Mouse (Mus musculus): ENCODE results near the gene Il3ra. TPM values are rescaled to one million over a fixed set of nuclear protein-coding genes. Genes with fewer than 3 reads are reported as not detected.

Gene Il3ra
- 2.7 and 3.9 TPM in 2 replicates for polyA plus RNA-seq (2015; fragmentation: Nextera tagmentation; extraction: Ambion mirVana)

DNA sequence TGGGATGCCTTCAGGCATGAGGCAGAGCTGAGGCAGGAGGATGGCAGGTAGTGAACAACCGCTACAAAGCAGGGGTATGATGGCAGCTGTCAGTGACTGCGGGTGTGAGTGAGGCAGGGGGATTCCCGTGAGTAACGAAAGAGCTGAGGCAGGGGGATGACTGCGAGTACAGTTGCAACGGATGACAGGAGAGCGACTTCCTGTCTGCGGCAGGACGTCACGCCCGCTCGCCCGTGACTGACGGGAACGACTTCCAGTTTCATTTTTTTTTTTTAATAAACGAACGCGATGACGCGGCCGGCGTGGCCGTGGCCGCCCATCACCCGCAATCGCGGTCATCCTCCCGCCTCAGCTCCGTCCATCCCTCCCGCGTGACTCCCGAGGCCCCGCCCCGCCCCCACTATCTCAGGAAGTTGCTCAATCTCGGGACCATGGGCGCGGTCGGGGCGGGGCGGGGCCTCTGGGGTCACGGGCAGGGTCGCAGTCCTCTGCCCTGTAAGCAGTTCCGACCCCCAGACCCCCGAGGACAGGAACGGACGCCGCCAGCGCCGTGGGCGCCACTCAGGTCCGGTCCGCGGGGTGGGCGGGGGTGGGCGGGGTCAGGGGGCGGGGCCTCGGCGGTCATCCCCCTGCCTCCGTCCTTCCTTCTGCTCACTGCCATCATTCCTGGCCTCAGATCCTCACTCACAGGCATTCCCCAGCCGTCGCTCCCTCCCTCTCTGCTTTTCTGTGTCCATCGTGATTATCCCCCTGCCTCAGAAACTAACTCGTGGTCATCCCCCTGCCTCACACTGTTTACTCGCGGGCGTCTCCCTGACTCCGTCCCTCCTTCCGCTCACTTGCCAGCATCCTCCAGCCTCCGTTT lies at the start of gene Il3ra:
Gene Il3ra, plus strand, starts transcription at position 328 of the 865 bp plus-strand sequence.
- Histone ChIP-seq H3K4me3 (ENCODE audit: low read depth, low read length) (peak within 1 kb of the TSS; percentile 57), H3K9me3 (ENCODE audit: control insufficient read depth, low read length) (peaks cover 23% of the 10 kb centered on the region), H3K27ac (replicated peaks) (peak within 1 kb of the TSS; percentile 84), H3K36me3 (ENCODE audit: control insufficient read depth, insufficient read depth, low read length) (no peaks in the 10 kb centered on the region), H3K9ac (ENCODE audit: low read length) (peak within 1 kb of the TSS; percentile 59), H3K4me2 (replicated peaks; ENCODE audit: low read depth) (peak within 1 kb of the TSS; percentile 69), H3K4me1 (replicated peaks; ENCODE audit: control insufficient read depth, insufficient read depth) (no peaks in the 10 kb centered on the region), H3K27me3 (ENCODE audit: control insufficient read depth, insufficient read depth, low read length) (no peaks in the 10 kb centered on the region)
- DNase-seq (ENCODE audit: low spot score) (peak; percentile 82), ATAC-seq (ENCODE audit: low FRiP score, low TSS enrichment) (peak; percentile 47)
- TF ChIP-seq EP300 (optimal IDR thresholded peaks at IDR 0.05) = no peak
- TF ChIP-seq CTCF (IDR thresholded peaks at IDR 0.05; ENCODE audit: low read depth) = no peak
- WGBS = 3% methylated on average over 51 of the region's 69 CpGs

DNA sequence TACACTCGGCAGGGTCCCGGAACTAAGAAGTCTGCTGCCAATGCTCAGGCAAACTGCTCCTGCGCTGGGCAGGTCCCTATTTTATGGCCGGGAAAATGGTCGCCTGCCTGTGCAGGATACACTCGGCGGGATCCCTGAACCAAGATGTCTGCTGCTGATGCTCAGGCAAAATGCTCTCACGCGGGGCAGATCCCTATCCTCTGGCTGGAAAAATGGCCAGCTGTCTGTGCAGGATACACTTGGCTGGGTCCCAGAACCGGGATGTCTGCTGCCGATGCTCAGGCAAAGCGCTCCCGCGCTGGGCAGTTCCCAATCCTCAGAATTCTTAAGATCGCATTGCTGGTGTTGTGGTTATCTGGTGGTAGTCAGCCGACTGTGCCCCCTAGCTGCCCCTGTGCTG lies 37.1 kb upstream of the Il3ra start:
- 42% methylated on average over 16 of the region's 16 CpGs for WGBS
- Histone ChIP-seq H3K9ac (ENCODE audit: low read length) (no peak overlapping the region), H3K4me3 (ENCODE audit: low read depth, low read length) (no peak overlapping the region), H3K9me3 (ENCODE audit: control insufficient read depth, low read length) (no peaks in the 10 kb centered on the region), H3K36me3 (ENCODE audit: control insufficient read depth, insufficient read depth, low read length) (no peaks in the 10 kb centered on the region), H3K27ac (replicated peaks) (no peak overlapping the region), H3K4me2 (replicated peaks; ENCODE audit: low read depth) (no peak overlapping the region), H3K4me1 (replicated peaks; ENCODE audit: control insufficient read depth, insufficient read depth) (no peaks in the 10 kb centered on the region), H3K27me3 (ENCODE audit: control insufficient read depth, insufficient read depth, low read length) (no peaks in the 10 kb centered on the region)
- DNase-seq (ENCODE audit: low spot score) = no peak
- TF ChIP-seq CTCF (IDR thresholded peaks at IDR 0.05; ENCODE audit: low read depth) = no peak
- no peak for TF ChIP-seq EP300 (optimal IDR thresholded peaks at IDR 0.05)
- ATAC-seq (ENCODE audit: low FRiP score, low TSS enrichment) = no peak

DNA sequence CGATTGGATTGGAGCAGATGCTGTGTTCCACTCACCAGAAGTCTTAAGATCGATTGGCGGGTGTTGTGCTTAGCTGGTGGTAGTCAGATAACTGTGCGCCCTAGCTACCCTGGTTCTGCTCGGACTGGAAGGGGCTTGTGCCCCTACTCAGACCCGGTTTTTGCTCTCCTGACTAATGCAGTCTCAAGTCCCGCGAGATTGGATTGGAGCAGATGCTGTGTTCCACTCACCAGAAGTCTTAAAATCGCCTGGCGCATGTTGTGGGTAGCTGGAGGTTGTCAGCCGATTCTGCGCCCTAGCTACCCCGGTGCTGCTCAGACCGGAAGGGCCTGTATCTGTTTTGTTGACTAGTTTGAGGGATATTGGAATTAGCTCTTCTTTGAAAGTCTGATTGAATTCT lies 36.7 kb upstream of the Il3ra start:
- no peak overlapping the region for H3K27ac ChIP-seq (replicated peaks)
- ATAC-seq (ENCODE audit: low FRiP score, low TSS enrichment) = no peak
- H3K4me1 ChIP-seq (replicated peaks; ENCODE audit: control insufficient read depth, insufficient read depth) = no peaks in the 10 kb centered on the region
- no peak overlapping the region for H3K4me3 ChIP-seq (ENCODE audit: low read depth, low read length)
- no peaks in the 10 kb centered on the region for H3K27me3 ChIP-seq (ENCODE audit: control insufficient read depth, insufficient read depth, low read length)
- TF ChIP-seq CTCF (IDR thresholded peaks at IDR 0.05; ENCODE audit: low read depth) = no peak
- WGBS = 41% methylated on average over 14 of the region's 14 CpGs
- H3K4me2 ChIP-seq (replicated peaks; ENCODE audit: low read depth) = no peak overlapping the region
- DNase-seq (ENCODE audit: low spot score) = no peak
- H3K36me3 ChIP-seq (ENCODE audit: control insufficient read depth, insufficient read depth, low read length) = no peaks in the 10 kb centered on the region
- H3K9ac ChIP-seq (ENCODE audit: low read length) = no peak overlapping the region
- no peaks in the 10 kb centered on the region for H3K9me3 ChIP-seq (ENCODE audit: control insufficient read depth, low read length)

DNA sequence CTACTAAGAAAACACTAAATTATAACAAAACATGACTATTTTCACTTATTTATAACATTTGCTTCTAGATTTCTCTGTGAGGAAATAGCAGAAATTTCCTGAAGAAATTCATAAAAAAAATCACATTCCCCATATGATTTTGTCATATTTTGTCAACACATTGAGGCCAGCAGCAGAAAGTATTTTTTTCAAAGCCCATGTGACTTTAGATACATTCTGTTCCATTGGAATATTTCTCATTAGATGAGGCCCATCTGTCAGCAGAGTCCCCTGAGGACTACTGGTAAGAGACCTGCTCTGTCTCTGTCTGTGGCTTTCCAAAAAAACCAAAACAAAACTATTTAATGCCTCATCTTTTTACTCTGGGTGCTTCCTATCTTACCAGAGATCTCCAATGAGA lies 23.5 kb upstream of the Il3ra start, which contains the start of gene Olfr31:
Gene Olfr31, plus strand, starts transcription at position 301 of the 400 bp plus-strand sequence.
- ATAC-seq (ENCODE audit: low FRiP score, low TSS enrichment) = no peak
- Histone ChIP-seq H3K9ac (ENCODE audit: low read length) (no peak within 1 kb of the TSS), H3K36me3 (ENCODE audit: control insufficient read depth, insufficient read depth, low read length) (no peaks in the 10 kb centered on the region), H3K4me3 (ENCODE audit: low read depth, low read length) (no peak within 1 kb of the TSS), H3K9me3 (ENCODE audit: control insufficient read depth, low read length) (no peaks in the 10 kb centered on the region), H3K4me1 (replicated peaks; ENCODE audit: control insufficient read depth, insufficient read depth) (no peaks in the 10 kb centered on the region), H3K27ac (replicated peaks) (no peak within 1 kb of the TSS), H3K27me3 (ENCODE audit: control insufficient read depth, insufficient read depth, low read length) (no peaks in the 10 kb centered on the region), H3K4me2 (replicated peaks; ENCODE audit: low read depth) (no peak within 1 kb of the TSS)
- TF ChIP-seq CTCF (IDR thresholded peaks at IDR 0.05; ENCODE audit: low read depth) = no peak
- no peak for TF ChIP-seq EP300 (optimal IDR thresholded peaks at IDR 0.05)
- no peak for DNase-seq (ENCODE audit: low spot score)

DNA sequence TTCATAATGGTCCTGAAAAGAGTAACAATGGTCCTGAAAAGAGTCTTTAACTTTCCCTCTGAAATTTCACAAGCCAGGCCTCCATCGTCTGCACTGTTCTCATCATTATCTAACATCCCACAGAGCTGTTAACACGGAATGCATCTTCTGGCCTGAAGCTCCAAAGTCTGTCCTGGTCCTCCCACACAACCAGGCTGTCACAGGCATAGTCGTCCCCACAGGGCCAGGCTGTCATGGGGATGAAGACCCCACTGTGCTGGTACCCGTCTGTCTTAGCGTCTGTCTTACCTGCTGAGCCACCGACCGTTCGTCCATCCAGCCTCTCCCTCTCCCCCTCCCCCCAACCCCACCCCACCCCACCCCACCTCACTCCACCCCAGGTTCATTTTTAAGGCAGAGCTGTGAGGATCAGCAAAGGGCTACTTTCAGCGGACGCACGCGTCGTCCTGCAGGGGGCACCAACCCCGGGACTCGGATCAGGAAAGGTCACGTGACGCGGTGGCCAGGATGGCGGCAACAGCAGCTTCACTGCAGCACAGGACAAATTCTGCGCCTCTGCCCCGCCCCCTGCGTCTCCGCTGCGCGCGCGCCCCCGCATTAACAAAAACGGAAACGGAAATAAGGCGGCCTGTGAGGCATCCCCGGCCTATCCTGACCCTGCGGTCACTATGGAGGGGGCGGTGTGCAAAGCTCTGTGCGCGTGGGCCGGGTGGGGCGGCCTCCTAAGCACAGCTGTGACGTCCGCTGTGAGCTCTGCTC lies 783 bp upstream of the Il3ra start:
- Histone ChIP-seq H3K27me3 (ENCODE audit: control insufficient read depth, insufficient read depth, low read length) (no peaks in the 10 kb centered on the region), H3K9me3 (ENCODE audit: control insufficient read depth, low read length) (peaks cover 19% of the 10 kb centered on the region), H3K36me3 (ENCODE audit: control insufficient read depth, insufficient read depth, low read length) (no peaks in the 10 kb centered on the region), H3K9ac (ENCODE audit: low read length) (peak overlapping the region; percentile 59), H3K4me3 (ENCODE audit: low read depth, low read length) (peak overlapping the region; percentile 57), H3K27ac (replicated peaks) (peak overlapping the region; percentile 84; the same call in 1 of the 2 replicates), H3K4me2 (replicated peaks; ENCODE audit: low read depth) (peak overlapping the region; percentile 69), H3K4me1 (replicated peaks; ENCODE audit: control insufficient read depth, insufficient read depth) (no peaks in the 10 kb centered on the region)
- ATAC-seq (ENCODE audit: low FRiP score, low TSS enrichment) (peak; percentile 91), DNase-seq (ENCODE audit: low spot score) (peak; percentile 96)
- no peak for TF ChIP-seq EP300 (optimal IDR thresholded peaks at IDR 0.05)
- TF ChIP-seq CTCF (IDR thresholded peaks at IDR 0.05; ENCODE audit: low read depth) = peak; percentile 75
- WGBS = 5% methylated on average over 37 of the region's 40 CpGs

DNA sequence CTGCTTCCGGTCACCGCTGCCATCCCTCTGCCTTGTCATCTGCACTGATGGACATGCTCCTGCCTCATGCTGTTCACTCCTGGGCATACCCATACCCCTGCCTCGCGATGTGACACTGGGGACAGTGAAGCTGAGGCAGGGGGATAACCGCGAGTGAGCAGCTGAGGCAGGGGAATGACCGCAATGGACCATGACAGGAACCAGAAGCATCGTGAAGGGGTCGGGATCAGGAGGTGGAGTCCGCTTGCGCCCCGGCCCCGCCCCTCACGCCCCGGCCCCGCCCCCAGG lies 682 bp downstream of the Il3ra start:
- H3K4me3 ChIP-seq (ENCODE audit: low read depth, low read length) = peak overlapping the region; percentile 57
- ATAC-seq (ENCODE audit: low FRiP score, low TSS enrichment) (no peak), DNase-seq (ENCODE audit: low spot score) (no peak)
- H3K36me3 ChIP-seq (ENCODE audit: control insufficient read depth, insufficient read depth, low read length) = no peaks in the 10 kb centered on the region
- WGBS = 34% methylated on average over 15 of the region's 16 CpGs
- H3K4me1 ChIP-seq (replicated peaks; ENCODE audit: control insufficient read depth, insufficient read depth) = no peaks in the 10 kb centered on the region
- TF ChIP-seq EP300 (optimal IDR thresholded peaks at IDR 0.05) (no peak), CTCF (IDR thresholded peaks at IDR 0.05; ENCODE audit: low read depth) (no peak)
- H3K9ac ChIP-seq (ENCODE audit: low read length) = no peak overlapping the region
- H3K4me2 ChIP-seq (replicated peaks; ENCODE audit: low read depth) = peak overlapping the region; percentile 69
- H3K9me3 ChIP-seq (ENCODE audit: control insufficient read depth, low read length) = peaks cover 24% of the 10 kb centered on the region
- no peaks in the 10 kb centered on the region for H3K27me3 ChIP-seq (ENCODE audit: control insufficient read depth, insufficient read depth, low read length)
- peak overlapping the region; percentile 84 for H3K27ac ChIP-seq (replicated peaks)
